Mouse (Mus musculus) forebrain, embryonic 15.5 days (tissue): ENCODE measurements around the gene Maml3. TPM values are rescaled to one million over a fixed set of nuclear protein-coding genes. Genes with fewer than 3 reads are reported as not detected.

Experiments
- ATAC-seq: fragments of 200-750 bp; cut with Nextera tagmentation; replicated peaks from 2 replicates; pipeline ENCODE4 v1.8.0; 2017; ENCODE audit warnings: mild to moderate bottlenecking, moderate TSS enrichment, moderate library complexity
- H3K27ac ChIP-seq: fragments of 300-500 bp; sonication (generic); replicated peaks from 2 replicates; pipeline ENCODE4 v1.5.1; 2015; ENCODE audit warnings: mild to moderate bottlenecking, inconsistent platforms
- H3K27me3 ChIP-seq: fragments of 300-500 bp; sonication (generic); 2 replicates; pipeline ENCODE4 v1.6.1; 2015; ENCODE audit warnings: inconsistent platforms
- H3K36me3 ChIP-seq: fragments of 300-500 bp; sonication (generic); 2 replicates; pipeline ENCODE4 v1.6.1; 2015; ENCODE audit warnings: mild to moderate bottlenecking, inconsistent platforms
- H3K4me1 ChIP-seq: fragments of 300-500 bp; sonication (generic); 2 replicates; pipeline ENCODE4 v1.6.1; 2015; ENCODE audit warnings: inconsistent platforms
- H3K4me2 ChIP-seq: fragments of 300-500 bp; sonication (generic); replicated peaks from 2 replicates; pipeline ENCODE4 v1.6.1; 2015; ENCODE audit warnings: mild to moderate bottlenecking, inconsistent platforms
- H3K4me3 ChIP-seq: fragments of 300-500 bp; sonication (generic); 2 replicates; pipeline ENCODE4 v1.5.1; 2015; ENCODE audit warnings: mild to moderate bottlenecking, inconsistent platforms
- H3K9ac ChIP-seq: fragments of 300-500 bp; sonication (generic); replicated peaks from 2 replicates; pipeline ENCODE4 v1.6.1; 2015; ENCODE audit warnings: mild to moderate bottlenecking, inconsistent platforms
- H3K9me3 ChIP-seq: fragments of 300-500 bp; sonication (generic); 2 replicates; pipeline ENCODE4 v1.6.1; 2016; ENCODE audit warnings: inconsistent platforms
- WGBS: fragments of 180-500 bp; shearing (Covaris S2); methylation state at CpG from one replicate; pipeline ENCODE4 v1.1.7; 2015; ENCODE audit warnings: mixed read lengths; 5-methylcytosine and 5-hydroxymethylcytosine counted together
- polyA plus RNA-seq: library from polyadenylated mRNA; unstranded; fragments of >200 nt; fragmentation: Nextera tagmentation; extraction: Ambion mirVana; gene quantifications from 2 replicates; pipeline ENCODE4 v1.2.1, GENCODE M21; 2015

Maml3 gene
- polyA plus RNA-seq, 1 experiment from 2014 or later, result 4.9 TPM

- under 1% methylated on average over 16 of the region's 16 CpGs for WGBS
- peaks cover 12% of the 10 kb centered on the region; the same call in 1 of the 2 replicates for H3K4me1 ChIP-seq
- no peaks in the 10 kb centered on the region for H3K27me3 ChIP-seq
- H3K9ac ChIP-seq, result peak overlapping the region; percentile 91
- H3K36me3 ChIP-seq, result no peaks in the 10 kb centered on the region
- peak overlapping the region; percentile 87 for H3K4me2 ChIP-seq
- no peak for ATAC-seq
- no peaks in the 10 kb centered on the region for H3K9me3 ChIP-seq
- peak overlapping the region; percentile 64 for H3K4me3 ChIP-seq
- H3K27ac ChIP-seq, result peak overlapping the region; percentile 100
Measured at GRCm38 (mm10) chr3:52104208-52104607, 668 bp downstream of the Maml3 start.

DNA sequence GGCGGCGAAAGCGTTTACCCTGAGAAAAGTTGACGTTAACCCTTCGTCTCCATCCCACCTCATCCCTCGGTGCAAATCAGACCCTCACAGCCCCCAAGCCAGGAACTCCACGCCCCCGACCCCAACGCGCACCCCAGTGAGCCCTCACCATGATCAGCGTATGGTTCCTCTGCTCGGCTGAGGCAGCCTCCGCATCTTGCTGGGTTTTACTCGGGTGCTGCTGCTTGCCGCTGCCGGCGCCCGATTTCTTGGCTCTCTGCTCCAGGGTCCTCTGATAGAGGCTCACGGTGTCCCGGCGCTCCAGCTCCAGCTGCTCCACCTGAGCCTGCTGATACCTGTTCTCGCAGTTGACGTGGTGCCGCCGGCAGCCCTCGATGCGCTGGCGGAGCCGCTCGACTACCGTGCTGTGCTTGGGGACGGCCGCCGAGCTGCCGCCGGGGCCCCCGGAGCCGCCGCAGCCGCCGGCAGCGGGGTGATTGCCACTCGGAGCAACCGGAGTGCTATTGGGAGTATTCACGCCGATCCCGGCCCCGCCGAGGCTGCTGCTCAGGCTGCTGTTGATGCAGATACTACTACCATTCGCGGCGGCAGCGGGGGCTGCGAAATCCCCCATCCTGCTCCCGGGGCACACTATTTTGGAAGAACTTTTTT, 1.2 kb downstream of the Maml3 start:
- WGBS, result under 1% methylated on average over 55 of the region's 55 CpGs

GRCm38 (mm10) chr3:52102601-52103530, 2.0 kb downstream of the Maml3 start:
- H3K9ac ChIP-seq, result peak overlapping the region; percentile 91
- under 1% methylated on average over 47 of the region's 52 CpGs for WGBS
- peaks cover 12% of the 10 kb centered on the region; the same call in 1 of the 2 replicates for H3K4me1 ChIP-seq
- no peaks in the 10 kb centered on the region for H3K9me3 ChIP-seq
- H3K27ac ChIP-seq, result peak overlapping the region; percentile 100
- no peaks in the 10 kb centered on the region for H3K27me3 ChIP-seq
- peak; percentile 80 for ATAC-seq
- peak overlapping the region; percentile 87 for H3K4me2 ChIP-seq
- no peaks in the 10 kb centered on the region for H3K36me3 ChIP-seq
- H3K4me3 ChIP-seq, result peak overlapping the region; percentile 64

More for the DNA sequence above, 1.2 kb downstream of the Maml3 start:
- no peaks in the 10 kb centered on the region for H3K27me3 ChIP-seq
- H3K9me3 ChIP-seq, result no peaks in the 10 kb centered on the region
- no peak for ATAC-seq
- peaks cover 12% of the 10 kb centered on the region; the same call in 1 of the 2 replicates for H3K4me1 ChIP-seq
- peak overlapping the region; percentile 64 for H3K4me3 ChIP-seq
- H3K9ac ChIP-seq, result peak overlapping the region; percentile 91
- H3K4me2 ChIP-seq, result peak overlapping the region; percentile 87
- H3K27ac ChIP-seq, result peak overlapping the region; percentile 100
- H3K36me3 ChIP-seq, result no peaks in the 10 kb centered on the region

DNA sequence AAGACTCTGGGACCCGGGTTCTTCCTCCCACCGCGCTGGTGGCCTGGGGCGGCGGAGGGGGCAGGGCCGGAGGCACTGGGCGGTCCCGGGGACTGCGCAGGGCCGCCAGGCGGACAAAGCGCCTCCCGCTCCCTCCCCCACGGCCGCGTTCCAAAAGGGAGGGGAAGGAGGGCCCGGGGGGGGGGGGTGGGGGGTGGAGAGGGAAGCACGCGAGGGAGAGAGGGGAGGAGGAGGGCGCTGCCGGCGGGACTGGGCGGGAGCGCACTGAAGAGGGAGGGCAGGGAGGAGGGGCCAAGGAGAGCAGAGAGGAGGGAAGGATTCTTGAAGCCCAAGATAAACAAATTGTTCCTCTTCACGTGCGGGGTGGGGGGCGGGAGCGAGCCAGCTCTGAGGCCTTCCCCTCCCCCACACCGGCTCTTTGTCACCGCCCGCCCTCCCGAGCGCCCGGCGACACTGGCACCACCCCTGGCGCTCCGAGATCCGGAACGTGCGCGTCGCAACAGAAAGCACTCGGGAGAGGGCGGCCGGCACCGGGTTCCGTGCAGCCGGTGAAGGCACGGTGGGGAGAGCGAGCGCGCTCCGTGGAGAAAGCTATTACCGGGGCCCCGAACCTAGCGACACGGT, 2.8 kb downstream of the Maml3 start:
- WGBS, result under 1% methylated on average over 37 of the region's 57 CpGs

GRCm38 (mm10) chr3:52101401-52101976, 3.4 kb downstream of the Maml3 start:
- peak overlapping the region; percentile 91 for H3K9ac ChIP-seq
- H3K4me2 ChIP-seq, result peak overlapping the region; percentile 87
- H3K9me3 ChIP-seq, result no peaks in the 10 kb centered on the region
- peak overlapping the region; percentile 100 for H3K27ac ChIP-seq
- WGBS, result 1% methylated on average over 14 of the region's 14 CpGs
- peak; percentile 39 for ATAC-seq
- no peaks in the 10 kb centered on the region for H3K36me3 ChIP-seq
- H3K4me3 ChIP-seq, result peak overlapping the region; percentile 64
- H3K4me1 ChIP-seq, result peaks cover 12% of the 10 kb centered on the region; the same call in 1 of the 2 replicates
- H3K27me3 ChIP-seq, result no peaks in the 10 kb centered on the region

More for the DNA sequence above, 2.8 kb downstream of the Maml3 start:
- ATAC-seq, result peak; percentile 79
- H3K27ac ChIP-seq, result peak overlapping the region; percentile 100
- H3K36me3 ChIP-seq, result no peaks in the 10 kb centered on the region
- no peaks in the 10 kb centered on the region for H3K9me3 ChIP-seq
- no peaks in the 10 kb centered on the region for H3K27me3 ChIP-seq
- H3K4me1 ChIP-seq, result peaks cover 12% of the 10 kb centered on the region; the same call in 1 of the 2 replicates
- H3K9ac ChIP-seq, result peak overlapping the region; percentile 91
- peak overlapping the region; percentile 64 for H3K4me3 ChIP-seq
- peak overlapping the region; percentile 87 for H3K4me2 ChIP-seq

GRCm38 (mm10) chr3:52100926-52101325, 4.0 kb downstream of the Maml3 start:
- ATAC-seq, result no peak
- Histone ChIP-seq H3K27ac (peak overlapping the region; percentile 100), H3K36me3 (no peaks in the 10 kb centered on the region), H3K9ac (no peak overlapping the region), H3K4me2 (peak overlapping the region; percentile 87), H3K9me3 (no peaks in the 10 kb centered on the region), H3K4me3 (peak overlapping the region; percentile 64), H3K4me1 (peaks cover 12% of the 10 kb centered on the region; the same call in 1 of the 2 replicates), H3K27me3 (no peaks in the 10 kb centered on the region)
- 29% methylated on average over 9 of the region's 9 CpGs for WGBS

- H3K9me3 ChIP-seq, result no peaks in the 10 kb centered on the region
- H3K4me3 ChIP-seq, result no peak overlapping the region
- no peaks in the 10 kb centered on the region for H3K36me3 ChIP-seq
- H3K4me1 ChIP-seq, result peaks cover 9% of the 10 kb centered on the region; the same call in 1 of the 2 replicates
- H3K27ac ChIP-seq, result peak overlapping the region; percentile 100; the same call in 1 of the 2 replicates
- H3K27me3 ChIP-seq, result no peaks in the 10 kb centered on the region
- no peak overlapping the region for H3K4me2 ChIP-seq
- no peak overlapping the region for H3K9ac ChIP-seq
- WGBS, result 64% methylated on average over 4 of the region's 4 CpGs
- ATAC-seq, result no peak
Measured at GRCm38 (mm10) chr3:52100306-52100705, 4.6 kb downstream of the Maml3 start.

GRCm38 (mm10) chr3:52099286-52099685, 5.6 kb downstream of the Maml3 start:
- no peak overlapping the region for H3K27ac ChIP-seq
- no peak overlapping the region for H3K9ac ChIP-seq
- 90% methylated on average over 1 of the region's 1 CpGs for WGBS
- peaks cover 7% of the 10 kb centered on the region; the same call in 1 of the 2 replicates for H3K4me1 ChIP-seq
- no peak overlapping the region for H3K4me2 ChIP-seq
- H3K36me3 ChIP-seq, result no peaks in the 10 kb centered on the region
- H3K4me3 ChIP-seq, result no peak overlapping the region
- H3K27me3 ChIP-seq, result no peaks in the 10 kb centered on the region
- no peaks in the 10 kb centered on the region for H3K9me3 ChIP-seq
- no peak for ATAC-seq

GRCm38 (mm10) chr3:52091261-52091797, 13.5 kb downstream of the Maml3 start:
- Histone ChIP-seq H3K4me2 (no peak overlapping the region), H3K9me3 (no peaks in the 10 kb centered on the region), H3K9ac (no peak overlapping the region), H3K27me3 (no peaks in the 10 kb centered on the region), H3K27ac (no peak overlapping the region), H3K4me1 (peaks cover 21% of the 10 kb centered on the region), H3K36me3 (no peaks in the 10 kb centered on the region), H3K4me3 (no peak overlapping the region)
- WGBS, result 50% methylated on average over 7 of the region's 7 CpGs
- no peak for ATAC-seq

DNA sequence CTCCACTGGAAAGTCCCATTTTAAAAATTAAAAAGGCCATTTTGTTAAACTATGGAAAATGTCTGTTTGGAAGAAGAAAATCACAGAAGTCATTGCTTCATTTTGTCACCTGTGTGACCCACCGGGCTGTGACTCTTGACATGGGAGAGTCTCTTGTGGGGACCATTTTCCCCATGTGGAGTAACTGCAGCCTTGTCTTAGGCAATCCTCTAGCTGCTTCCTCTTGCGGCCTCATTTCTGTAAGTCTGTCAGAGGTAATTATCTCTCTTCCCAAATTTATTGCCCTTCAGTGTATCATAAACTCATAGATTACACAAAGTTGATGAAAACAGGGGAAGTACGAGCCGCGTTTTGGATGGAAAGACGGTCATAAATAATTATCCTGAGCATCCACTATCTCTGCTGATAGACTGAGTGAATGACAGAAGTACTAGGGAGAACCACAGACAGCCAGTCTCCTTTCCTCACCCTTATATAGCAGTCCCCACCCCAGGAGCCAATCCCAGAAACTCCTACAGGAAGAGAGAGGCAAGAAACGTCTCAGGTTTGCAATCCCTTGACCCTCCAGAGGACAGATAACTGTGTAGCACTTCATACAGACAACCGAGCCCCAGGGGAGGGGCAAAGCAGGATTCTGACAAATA, 14.5 kb downstream of the Maml3 start:
- ATAC-seq, result no peak
- 89% methylated on average over 8 of the region's 8 CpGs for WGBS
- peaks cover 21% of the 10 kb centered on the region for H3K4me1 ChIP-seq

More for the DNA sequence above, 14.5 kb downstream of the Maml3 start:
- no peaks in the 10 kb centered on the region for H3K9me3 ChIP-seq
- H3K27ac ChIP-seq, result no peak overlapping the region
- no peak overlapping the region for H3K4me2 ChIP-seq
- no peaks in the 10 kb centered on the region for H3K36me3 ChIP-seq
- no peak overlapping the region for H3K9ac ChIP-seq
- H3K27me3 ChIP-seq, result no peaks in the 10 kb centered on the region
- H3K4me3 ChIP-seq, result no peak overlapping the region
